9 mouse cellular contexts compared by ENCODE assay signal in the genomic region with DNA sequence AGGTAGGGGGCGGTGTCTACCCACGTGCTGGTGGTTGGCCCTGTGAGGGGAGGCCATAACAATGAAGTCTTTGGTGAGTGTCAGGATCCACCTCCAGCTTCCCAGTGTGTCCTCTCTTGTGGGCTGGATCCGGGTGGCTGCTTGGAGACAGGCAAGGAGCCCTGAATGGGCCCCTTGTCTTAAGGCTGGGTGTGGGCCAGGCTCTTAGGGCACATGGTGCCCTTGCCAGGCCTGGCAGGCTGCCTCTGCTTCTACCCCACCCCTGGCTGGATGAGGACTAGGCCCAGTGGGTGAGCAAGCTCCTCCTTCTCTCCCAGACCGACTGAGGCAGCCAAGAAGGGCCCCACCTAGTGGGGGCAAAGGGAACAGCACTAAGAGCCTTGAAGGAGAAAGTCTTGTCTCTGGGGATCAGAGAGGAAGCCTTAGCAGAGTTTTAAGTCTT. TPM values are rescaled to one million over a fixed set of nuclear protein-coding genes. Genes with fewer than 3 reads are reported as not detected.
A peak's percentile ranks its signal among the peaks of the same experiment; 100 is the strongest.
DNase-seq lines count a peak whose midpoint lies in the region; ATAC-seq and TF ChIP-seq lines count a peak whose summit lies in the region.
"Had no signal": no experiment of that assay in that cellular context is flagged by ENCODE, and none has a peak within 500 bp of the region (broad histone marks: within the 10 kb centered on the region; RNA-seq: fewer than 3 reads in every experiment).

No protein-coding gene starts in this region.

- no peak overlapping the region for H3K27ac ChIP-seq in ES-E14 (ENCODE audit: insufficient read depth, low read depth, low read length, poor library complexity, severe bottlenecking)
- H3K27ac ChIP-seq in forebrain, embryonic 15.5 days (replicated peaks), result peak overlapping the region; percentile 63
- no peak overlapping the region for H3K27ac ChIP-seq in olfactory bulb, adult 2 months (ENCODE audit: insufficient read depth, low read depth, low read length)
- H3K27ac ChIP-seq in thymus, adult 2 months (ENCODE audit: control insufficient read depth, insufficient read depth, low read length), result no peak overlapping the region

- peak; percentile 77 for ATAC-seq in forebrain, embryonic 15.5 days (replicated peaks)

- WGBS in forebrain, embryonic 15.5 days, result 7% methylated on average over 4 of the region's 4 CpGs
- WGBS in lung, adult 2 months, result 26% methylated on average over 4 of the region's 4 CpGs
- WGBS in olfactory bulb, adult 2 months, result 22% methylated on average over 4 of the region's 4 CpGs
- WGBS in thymus, adult 2 months, result 59% methylated on average over 4 of the region's 4 CpGs

- peaks cover 10% of the 10 kb centered on the region for H3K36me3 ChIP-seq in ES-E14 (ENCODE audit: control insufficient read depth, insufficient read depth, low read length, poor library complexity, severe bottlenecking)
- H3K36me3 ChIP-seq in forebrain, embryonic 15.5 days, result no peaks in the 10 kb centered on the region
- H3K36me3 ChIP-seq in thymus, adult 2 months (ENCODE audit: control insufficient read depth, insufficient read depth, low read length), result peaks cover 38% of the 10 kb centered on the region

- peak overlapping the region; percentile 61; the same call in 1 of the 2 replicates for H3K9ac ChIP-seq in ES-E14 (ENCODE audit: insufficient read depth, low read depth, low read length, poor library complexity, severe bottlenecking)
- H3K9ac ChIP-seq in forebrain, embryonic 15.5 days (replicated peaks), result no peak overlapping the region

- peak; percentile 88 for TF ChIP-seq CTCF in lung, adult 2 months (IDR thresholded peaks at IDR 0.05; ENCODE audit: insufficient read depth, low read length)
- peak; percentile 71 for TF ChIP-seq CTCF in olfactory bulb, adult 2 months (IDR thresholded peaks at IDR 0.05; ENCODE audit: insufficient read depth, low read depth, low read length)
- TF ChIP-seq CTCF in thymus, adult 2 months (IDR thresholded peaks at IDR 0.05; ENCODE audit: borderline replicate concordance, control insufficient read depth, extremely low read depth, insufficient read depth, low read length, poor library complexity), result peak; percentile 85

- H3K9me3 ChIP-seq in ES-E14 (ENCODE audit: control insufficient read depth, insufficient read depth, low read depth, low read length), result no peaks in the 10 kb centered on the region
- no peaks in the 10 kb centered on the region for H3K9me3 ChIP-seq in forebrain, embryonic 15.5 days
- H3K9me3 ChIP-seq: megakaryocyte, embryonic 14.5 days had no signal

- in situ Hi-C loops in ES-E14 (cut with MboI; ENCODE audit: low sequenced_read_pairs in 2 of 2, unreplicated experiment in 2 of 2), result loop anchor here in 1 of 2 experiments (10.0 kb wide), 1 partner anchor 105 kb away; no protein-coding TSS in a partner anchor

- peak; percentile 82 for DNase-seq in ES-E14 (ENCODE audit: low read depth, low spot score)
- DNase-seq in cerebellum, adult 11 months, result peak; percentile 89
- peak; percentile 76 for DNase-seq in heart, postnatal 25 days (ENCODE audit: low spot score)
- DNase-seq in layer of hippocampus, adult 18-20 months (ENCODE audit: low spot score in 2 of 2), result peak; percentile 81 to 93
- DNase-seq in lung, adult 2 months, result peak; percentile 82
- DNase-seq in thymus, adult 2 months, result peak; percentile 86

- H3K4me1 ChIP-seq in ES-E14 (ENCODE audit: control insufficient read depth in 2 of 2, insufficient read depth in 2 of 2, low read length in 2 of 2, poor library complexity in 1 of 2), result peaks cover 2 to 33% of the 10 kb centered on the region in 2 experiments; a peak in 3 of 4 replicates
- peaks cover 48% of the 10 kb centered on the region for H3K4me1 ChIP-seq in forebrain, embryonic 15.5 days
- peaks cover 7% of the 10 kb centered on the region for H3K4me1 ChIP-seq in lung, adult 2 months (ENCODE audit: control insufficient read depth, insufficient read depth, low read length)
- H3K4me1 ChIP-seq in olfactory bulb, adult 2 months (ENCODE audit: control insufficient read depth, insufficient read depth, low read length), result peaks cover 13% of the 10 kb centered on the region
- H3K4me1 ChIP-seq in thymus, adult 2 months (replicated peaks; ENCODE audit: control insufficient read depth, insufficient read depth, low read length), result peaks cover 10% of the 10 kb centered on the region; the same call in 1 of the 2 replicates

- H3K4me2 ChIP-seq in forebrain, embryonic 15.5 days (replicated peaks), result no peak overlapping the region

- H3K27me3 ChIP-seq in forebrain, embryonic 15.5 days, result no peaks in the 10 kb centered on the region
- no peaks in the 10 kb centered on the region for H3K27me3 ChIP-seq in thymus, adult 2 months (ENCODE audit: control insufficient read depth, insufficient read depth, low read length)
- H3K27me3 ChIP-seq: megakaryocyte, embryonic 14.5 days had no signal

- intact Hi-C loops in heart, postnatal 25 days (cut with DNase I), result loop anchor here (5.0 kb wide), 4 partner anchors 158 to 243 kb away; a partner anchor contains a TSS

- no peak for TF ChIP-seq POLR2A in lung, adult 2 months (IDR thresholded peaks at IDR 0.05; ENCODE audit: borderline replicate concordance, extremely low read depth, low read depth, low read length)
- TF ChIP-seq POLR2A in olfactory bulb, adult 2 months (IDR thresholded peaks at IDR 0.05; ENCODE audit: insufficient read depth, low read depth, low read length), result no peak
- no peak for TF ChIP-seq POLR2A in thymus, adult 2 months (IDR thresholded peaks at IDR 0.05; ENCODE audit: control insufficient read depth, extremely low read depth, insufficient read depth, low read length, poor library complexity)

- H3K4me3 ChIP-seq in ES-E14 (ENCODE audit: insufficient read depth in 1 of 2, low read depth in 1 of 2, low read length in 2 of 2, poor library complexity in 1 of 2, severe bottlenecking in 1 of 2), result no peak overlapping the region
- H3K4me3 ChIP-seq in forebrain, embryonic 15.5 days, result no peak overlapping the region
- no peak overlapping the region for H3K4me3 ChIP-seq in lung, adult 2 months (replicated peaks; ENCODE audit: extremely low read depth, low read depth, low read length)
- no peak overlapping the region for H3K4me3 ChIP-seq in olfactory bulb, adult 2 months (ENCODE audit: insufficient read depth, low read depth, low read length)
- no peak overlapping the region for H3K4me3 ChIP-seq in thymus, adult 2 months (ENCODE audit: control insufficient read depth, insufficient read depth, low read length)
- H3K4me3 ChIP-seq: megakaryocyte, embryonic 14.5 days had no signal

TF ChIP-seq in ES-E14, 5 proteins besides CTCF, POLR2A, EP300 and RAD21:
- TF ChIP-seq MAFK (IDR thresholded peaks at IDR 0.05; ENCODE audit: insufficient read depth, low read depth, low read length), result no peak
TF ChIP-seq in ES-E14: peak in this region for 0.

RNA-seq across cellular contexts. Expression of a gene that starts 14.5 kb away (rescaled TPM):
- total RNA-seq in ES-E14 (2012; rRNA removed), result 15.9 and 21.6 TPM in 2 replicates
- 75.6 and 76.1 TPM in 2 replicates for polyA plus RNA-seq in forebrain, embryonic 15.5 days (2015; fragmentation: Nextera tagmentation; extraction: Ambion mirVana)
- total RNA-seq in heart, postnatal 25 days (2021), result 100 to 1,000 TPM; 282 to 288 TPM
- total RNA-seq in layer of hippocampus, adult 18-20 months (2021), result 100 to 1,000 TPM; 164 to 187 TPM
- 103 and 110 TPM in 2 replicates for polyA plus RNA-seq in lung, adult 2 months (2012; rRNA removed)
- 483 TPM in 1 of 2 replicates, not detected in the other for polyA plus RNA-seq in olfactory bulb, adult 2 months (2012; ENCODE audit: insufficient read depth, insufficient read length, low replicate concordance, missing spikeins)
- polyA plus RNA-seq in thymus, adult 2 months (2012; rRNA removed), result 670 and 672 TPM in 2 replicates

RNA-seq across cellular contexts. Expression of a gene that starts 18.6 kb away (rescaled TPM):
- total RNA-seq in ES-E14 (2012; rRNA removed), result 5.9 and 7.4 TPM in 2 replicates
- polyA plus RNA-seq in forebrain, embryonic 15.5 days (2015; fragmentation: Nextera tagmentation; extraction: Ambion mirVana), result 43.6 and 45.6 TPM in 2 replicates
- total RNA-seq in heart, postnatal 25 days (2021), result under 1 TPM; 0.98 to 0.99 TPM
- 10 to 100 TPM; 72.6 to 74.4 TPM for total RNA-seq in layer of hippocampus, adult 18-20 months (2021)
- polyA plus RNA-seq in lung, adult 2 months (2012; rRNA removed), result 2.3 and 2.4 TPM in 2 replicates
- polyA plus RNA-seq in olfactory bulb, adult 2 months (2012; ENCODE audit: insufficient read depth, insufficient read length, low replicate concordance, missing spikeins), result not detected in 2 replicates
- 97.2 and 110 TPM in 2 replicates for polyA plus RNA-seq in thymus, adult 2 months (2012; rRNA removed)

RNA-seq across cellular contexts. Expression of a gene that starts 18.7 kb away (rescaled TPM):
- total RNA-seq in ES-E14 (2012; rRNA removed), result 27.6 and 34.5 TPM in 2 replicates
- polyA plus RNA-seq in forebrain, embryonic 15.5 days (2015; fragmentation: Nextera tagmentation; extraction: Ambion mirVana), result 36.9 and 42.4 TPM in 2 replicates
- 10 to 100 TPM; 11.1 to 13.4 TPM for total RNA-seq in heart, postnatal 25 days (2021)
- total RNA-seq in layer of hippocampus, adult 18-20 months (2021), result 10 to 100 TPM; 23.1 to 26.4 TPM
- 32.7 and 46.7 TPM in 2 replicates for polyA plus RNA-seq in lung, adult 2 months (2012; rRNA removed)
- not detected in 2 replicates for polyA plus RNA-seq in olfactory bulb, adult 2 months (2012; ENCODE audit: insufficient read depth, insufficient read length, low replicate concordance, missing spikeins)
- polyA plus RNA-seq in thymus, adult 2 months (2012; rRNA removed), result 101 and 120 TPM in 2 replicates

RNA-seq across cellular contexts. Expression of a gene that starts 27.5 kb away (rescaled TPM):
- total RNA-seq in ES-E14 (2012; rRNA removed), result 42.3 and 43.0 TPM in 2 replicates
- 12.3 and 12.6 TPM in 2 replicates for polyA plus RNA-seq in forebrain, embryonic 15.5 days (2015; fragmentation: Nextera tagmentation; extraction: Ambion mirVana)
- 10 to 100 TPM; 20.6 to 29.3 TPM for total RNA-seq in heart, postnatal 25 days (2021)
- 10 to 100 TPM; 52.1 to 53.6 TPM for total RNA-seq in layer of hippocampus, adult 18-20 months (2021)
- polyA plus RNA-seq in lung, adult 2 months (2012; rRNA removed), result 43.3 and 44.2 TPM in 2 replicates
- polyA plus RNA-seq in olfactory bulb, adult 2 months (2012; ENCODE audit: insufficient read depth, insufficient read length, low replicate concordance, missing spikeins), result not detected in 2 replicates
- 81.9 and 87.5 TPM in 2 replicates for polyA plus RNA-seq in thymus, adult 2 months (2012; rRNA removed)

RNA-seq across cellular contexts. Expression of a gene that starts 27.6 kb away (rescaled TPM):
- total RNA-seq in ES-E14 (2012; rRNA removed), result 24.5 and 33.0 TPM in 2 replicates
- polyA plus RNA-seq in forebrain, embryonic 15.5 days (2015; fragmentation: Nextera tagmentation; extraction: Ambion mirVana), result 10.4 and 11.3 TPM in 2 replicates
- under 1 TPM; 0.57 to 0.89 TPM for total RNA-seq in heart, postnatal 25 days (2021)
- 1 to 10 TPM; 6.1 TPM for total RNA-seq in layer of hippocampus, adult 18-20 months (2021)
- polyA plus RNA-seq in lung, adult 2 months (2012; rRNA removed), result 0.49 and 0.60 TPM in 2 replicates
- not detected in 2 replicates for polyA plus RNA-seq in olfactory bulb, adult 2 months (2012; ENCODE audit: insufficient read depth, insufficient read length, low replicate concordance, missing spikeins)
- 4.6 TPM in 2 replicates for polyA plus RNA-seq in thymus, adult 2 months (2012; rRNA removed)
